Mouse (Mus musculus) ES-E14 (cell line): ENCODE measurements around the gene 1110008P14Rik. TPM values are rescaled to one million over a fixed set of nuclear protein-coding genes. Genes with fewer than 3 reads are reported as not detected.

ENCODE experiments used
- DNase-seq: peaks from one replicate; pipeline ENCODE4 v3.0.0-alpha.2; 2013; ENCODE audit warnings: low read depth, low spot score
- H3K27ac ChIP-seq: 2 replicates; pipeline ENCODE4 v1.5.1; 2012; ENCODE audit warnings: low read depth, mild to moderate bottlenecking, low read length, moderate library complexity, mixed read lengths; ENCODE audit not compliant: poor library complexity, insufficient read depth, severe bottlenecking
- H3K36me3 ChIP-seq: 2 replicates; pipeline ENCODE4 v1.6.1; 2012; ENCODE audit warnings: mild to moderate bottlenecking, low read length, moderate library complexity, mixed read lengths; ENCODE audit not compliant: control insufficient read depth, poor library complexity, insufficient read depth, severe bottlenecking
- H3K4me1 ChIP-seq, 2 experiments: fragments of 150-350 bp in 1 of 2; sonication (generic) in 1 of 2; 2 replicates each; pipeline ENCODE4 v1.6.1; 2012; ENCODE audit warnings: low read length in 2 of 2, mild to moderate bottlenecking in 1 of 2, mixed read lengths in 1 of 2; ENCODE audit not compliant: control insufficient read depth in 2 of 2, insufficient read depth in 2 of 2, poor library complexity in 1 of 2
- H3K4me3 ChIP-seq, 2 experiments: fragments of 150-350 bp in 1 of 2; sonication (generic) in 1 of 2; 2 replicates each; pipeline ENCODE4 v1.5.1; 2012; ENCODE audit warnings: low read length in 2 of 2, low read depth in 1 of 2, mild to moderate bottlenecking in 1 of 2, mixed read lengths in 1 of 2; ENCODE audit not compliant: insufficient read depth in 1 of 2, poor library complexity in 1 of 2, severe bottlenecking in 1 of 2
- H3K9ac ChIP-seq: 2 replicates; pipeline ENCODE4 v1.6.1; 2012; ENCODE audit warnings: low read depth, mild to moderate bottlenecking, low read length, mixed read lengths; ENCODE audit not compliant: poor library complexity, insufficient read depth, severe bottlenecking
- H3K9me3 ChIP-seq: fragments of 150-350 bp; sonication (generic); 2 replicates; pipeline ENCODE4 v1.6.1; 2012; ENCODE audit warnings: low read depth, mild to moderate bottlenecking, low read length; ENCODE audit not compliant: control insufficient read depth, insufficient read depth
- CHD2 ChIP-seq: IDR thresholded peaks from 2 replicates; pipeline ENCODE4 v1.6.1; 2014; ENCODE audit warnings: mild to moderate bottlenecking, low read depth, low read length, inconsistent platforms
- HCFC1 ChIP-seq: IDR thresholded peaks from 2 replicates; pipeline ENCODE4 v1.6.1; 2012; ENCODE audit warnings: low read length, inconsistent platforms, borderline replicate concordance; ENCODE audit not compliant: insufficient read depth
- MAFK ChIP-seq: IDR thresholded peaks from 2 replicates; pipeline ENCODE4 v1.6.1; 2014; ENCODE audit warnings: mild to moderate bottlenecking, low read depth, low read length, inconsistent platforms; ENCODE audit not compliant: insufficient read depth
- ZC3H11A ChIP-seq: IDR thresholded peaks from 2 replicates; pipeline ENCODE4 v1.6.1; 2012; ENCODE audit warnings: low read depth, mild to moderate bottlenecking, inconsistent platforms, low read length, borderline replicate concordance
- ZNF384 ChIP-seq: IDR thresholded peaks from 2 replicates; pipeline ENCODE4 v1.6.1; 2012; ENCODE audit warnings: low read depth, low read length, inconsistent platforms
- in situ Hi-C, 2 experiments: fragments of 600-800 bp; cut with MboI; formaldehyde crosslinking; loops; one replicate each; pipeline ENCODE4 v1.15.1; 2025; ENCODE audit warnings: low sequenced_read_pairs in 2 of 2, inconsistent platforms in 1 of 2; ENCODE audit not compliant: unreplicated experiment in 2 of 2
- total RNA-seq: library from RNA; depleted of rRNA; stranded (reverse); fragments of 300-350 nt; gene quantifications from 2 replicates; pipeline ENCODE4 v1.2.3, GENCODE M21; 2012

1110008P14Rik gene
- total RNA-seq, 1 experiment, result 31.3 TPM

- Histone ChIP-seq H3K4me3 (no peak overlapping the region), H3K9me3 (no peaks in the 10 kb centered on the region), H3K4me1 (peaks cover 0 to 6% of the 10 kb centered on the region in 2 experiments; a peak in 1 of 4 replicates), H3K36me3 (no peaks in the 10 kb centered on the region), H3K9ac (no peak overlapping the region), H3K27ac (no peak overlapping the region)
- in situ Hi-C loops, result no loop called here
- TF ChIP-seq ZC3H11A (no peak), MAFK (no peak), CHD2 (no peak), ZNF384 (no peak), HCFC1 (no peak)
- no peak for DNase-seq
Observed at GRCm38 (mm10) chr2:32342039-32342438, 39.7 kb downstream of the 1110008P14Rik start.

GRCm38 (mm10) chr2:32341634-32341939, 40.2 kb downstream of the 1110008P14Rik start:
- Histone ChIP-seq H3K27ac (no peak overlapping the region), H3K36me3 (no peaks in the 10 kb centered on the region), H3K4me1 (peaks cover 0 to 6% of the 10 kb centered on the region in 2 experiments; a peak in 1 of 4 replicates), H3K9me3 (no peaks in the 10 kb centered on the region), H3K4me3 (no peak overlapping the region), H3K9ac (no peak overlapping the region)
- in situ Hi-C loops, result no loop called here
- DNase-seq, result no peak
- TF ChIP-seq MAFK (no peak), ZC3H11A (no peak), ZNF384 (no peak), HCFC1 (no peak), CHD2 (no peak)

GRCm38 (mm10) chr2:32340836-32341633, 40.7 kb downstream of the 1110008P14Rik start:
- H3K36me3 ChIP-seq, result no peaks in the 10 kb centered on the region

GRCm38 (mm10) chr2:32339912-32340642, 41.7 kb downstream of the 1110008P14Rik start:
- in situ Hi-C loops, result no loop called here
- Histone ChIP-seq H3K9me3 (no peaks in the 10 kb centered on the region), H3K36me3 (no peaks in the 10 kb centered on the region), H3K4me1 (peaks cover 0 to 6% of the 10 kb centered on the region in 2 experiments; a peak in 1 of 4 replicates), H3K27ac (no peak overlapping the region), H3K9ac (no peak overlapping the region), H3K4me3 (no peak overlapping the region)
- DNase-seq, result no peak
- TF ChIP-seq CHD2 (no peak), ZC3H11A (no peak), ZNF384 (no peak), MAFK (no peak), HCFC1 (no peak)

More at GRCm38 (mm10) chr2:32340836-32341633, 40.7 kb downstream of the 1110008P14Rik start:
- no peak for TF ChIP-seq CHD2
- TF ChIP-seq MAFK, result no peak
- TF ChIP-seq ZC3H11A, result no peak
- TF ChIP-seq ZNF384, result no peak
- TF ChIP-seq HCFC1, result no peak
- Histone ChIP-seq H3K9ac (no peak overlapping the region), H3K4me3 (no peak overlapping the region), H3K4me1 (peaks cover 0 to 6% of the 10 kb centered on the region in 2 experiments; a peak in 1 of 4 replicates), H3K9me3 (no peaks in the 10 kb centered on the region), H3K27ac (no peak overlapping the region)
- DNase-seq, result no peak
- in situ Hi-C loops, result no loop called here
